Mouse (Mus musculus) ES-E14 (cell line): ENCODE data around the gene D630023F18Rik.

Experiments used
- CHD2 ChIP-seq: IDR thresholded peaks from 2 replicates; pipeline ENCODE4 v1.6.1; 2014; ENCODE audit warnings: mild to moderate bottlenecking, low read depth, low read length, inconsistent platforms
- MAFK ChIP-seq: IDR thresholded peaks from 2 replicates; pipeline ENCODE4 v1.6.1; 2014; ENCODE audit warnings: mild to moderate bottlenecking, low read depth, low read length, inconsistent platforms; ENCODE audit not compliant: insufficient read depth
- ZC3H11A ChIP-seq: IDR thresholded peaks from 2 replicates; pipeline ENCODE4 v1.6.1; 2012; ENCODE audit warnings: low read depth, mild to moderate bottlenecking, inconsistent platforms, low read length, borderline replicate concordance

GRCm38 (mm10) chr1:65118150-65118913 lies 4.7 kb downstream of the D630023F18Rik start:
- peak; percentile 42; the same call in 1 of the 2 replicates for TF ChIP-seq MAFK
- TF ChIP-seq CHD2 = no peak
- TF ChIP-seq ZC3H11A = no peak
